Mouse (Mus musculus): ENCODE results near the gene Pin1. TPM values are rescaled to one million over a fixed set of nuclear protein-coding genes. Genes with fewer than 3 reads are reported as not detected.

Gene Pin1
- polyA plus RNA-seq, 1 experiment from 2014 or later, result 71.6 TPM

Other genes starting within 250 kb of the Pin1 start
- 31.0 and 37.7 TPM in 2 replicates for gene Zfp26, start 191.9 kb upstream of the Pin1 start, polyA plus RNA-seq (2014; fragmentation: Nextera tagmentation; extraction: Ambion mirVana)
- 35.4 and 37.6 TPM in 2 replicates for gene Zfp426, start 159.3 kb upstream of the Pin1 start, polyA plus RNA-seq (2014; fragmentation: Nextera tagmentation; extraction: Ambion mirVana)
- gene Zfp266, start 130.7 kb upstream of the Pin1 start, polyA plus RNA-seq (2014; fragmentation: Nextera tagmentation; extraction: Ambion mirVana), result 137 and 141 TPM in 2 replicates
- 21.2 and 21.6 TPM in 2 replicates for gene Zfp846, start 70.8 kb upstream of the Pin1 start, polyA plus RNA-seq (2014; fragmentation: Nextera tagmentation; extraction: Ambion mirVana)
- gene Ubl5, start 9.2 kb upstream of the Pin1 start, polyA plus RNA-seq (2014; fragmentation: Nextera tagmentation; extraction: Ambion mirVana), result 391 and 397 TPM in 2 replicates
- 15.3 and 15.8 TPM in 2 replicates for gene Fbxl12, start 7.3 kb upstream of the Pin1 start, polyA plus RNA-seq (2014; fragmentation: Nextera tagmentation; extraction: Ambion mirVana)
- 76.1 and 88.4 TPM in 2 replicates for gene Olfm2, start 94.3 kb downstream of the Pin1 start, polyA plus RNA-seq (2014; fragmentation: Nextera tagmentation; extraction: Ambion mirVana)
- gene Col5a3, start 163.0 kb downstream of the Pin1 start, polyA plus RNA-seq (2014; fragmentation: Nextera tagmentation; extraction: Ambion mirVana), result 0.21 and 0.32 TPM in 2 replicates
- gene Rdh8, start 166.4 kb downstream of the Pin1 start, polyA plus RNA-seq (2014; fragmentation: Nextera tagmentation; extraction: Ambion mirVana), result not detected in 2 replicates
- gene A230050P20Rik, start 216.5 kb downstream of the Pin1 start, polyA plus RNA-seq (2014; fragmentation: Nextera tagmentation; extraction: Ambion mirVana), result 0.65 and 0.94 TPM in 2 replicates
- 4.0 and 5.7 TPM in 2 replicates for gene Angptl6, start 227.6 kb downstream of the Pin1 start, polyA plus RNA-seq (2014; fragmentation: Nextera tagmentation; extraction: Ambion mirVana)
- gene Ppan, start 236.1 kb downstream of the Pin1 start, polyA plus RNA-seq (2014; fragmentation: Nextera tagmentation; extraction: Ambion mirVana), result 60.8 and 64.0 TPM in 2 replicates
- gene Eif3g, start 246.5 kb downstream of the Pin1 start, polyA plus RNA-seq (2014; fragmentation: Nextera tagmentation; extraction: Ambion mirVana), result 352 and 373 TPM in 2 replicates